Mouse (Mus musculus) adrenal gland, adult (tissue): Measurements from ENCODE around the gene Ltbr.

Source experiments
- DNase-seq, 2 experiments: peaks; one replicate each; pipeline ENCODE4 v3.0.0; 2022 to 2023; ENCODE audit warnings: low spot score in 1 of 2; ENCODE audit not compliant: inconsistent age in 2 of 2

Gene Ltbr

DNA sequence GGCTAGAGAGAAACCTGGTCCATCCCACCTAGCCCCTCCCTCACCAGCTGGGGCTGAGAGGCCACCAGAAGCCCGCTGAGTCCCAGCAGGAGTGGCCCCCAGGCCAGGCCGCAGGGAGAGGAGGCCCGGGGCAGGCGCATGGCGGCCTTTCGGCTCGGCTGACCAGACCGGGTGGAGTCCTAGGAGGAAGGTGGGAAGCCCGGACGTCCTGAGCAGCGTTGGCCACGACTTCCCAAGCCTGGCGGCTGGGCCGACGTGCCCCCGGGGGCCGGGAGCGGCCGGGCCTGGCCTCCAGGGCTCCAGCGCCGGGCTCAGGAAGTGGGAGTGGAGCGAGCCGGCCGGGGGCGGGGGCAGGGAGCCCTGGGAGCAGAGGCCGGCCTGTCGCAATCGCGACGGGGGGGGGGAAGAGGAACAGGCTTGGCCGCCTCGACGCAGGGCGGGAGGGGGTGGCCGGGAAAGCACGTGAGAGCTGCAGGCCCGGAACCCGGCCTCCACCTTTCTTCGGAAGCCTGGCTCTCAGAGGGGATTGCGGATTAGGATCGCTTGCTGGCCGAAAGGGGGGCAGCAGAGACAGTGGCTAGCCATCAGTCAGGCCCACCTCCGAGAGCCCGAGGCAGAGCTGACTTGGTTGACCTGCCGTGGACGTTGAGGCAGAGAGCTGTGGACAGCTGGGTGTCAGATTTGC lies at the start of gene Ltbr:
Gene Ltbr, minus strand, starts transcription at position 340 of the 685 bp plus-strand sequence.
- peak; percentile 92 to 97 for DNase-seq

- peak in 1 of 2 experiments; percentile 53 for DNase-seq
Measured at GRCm38 (mm10) chr6:125363021-125363420, 49.3 kb upstream of the Ltbr start.

- DNase-seq: peak; percentile 69 to 85
Measured at GRCm38 (mm10) chr6:125361467-125362291, 48.0 kb upstream of the Ltbr start.

DNA sequence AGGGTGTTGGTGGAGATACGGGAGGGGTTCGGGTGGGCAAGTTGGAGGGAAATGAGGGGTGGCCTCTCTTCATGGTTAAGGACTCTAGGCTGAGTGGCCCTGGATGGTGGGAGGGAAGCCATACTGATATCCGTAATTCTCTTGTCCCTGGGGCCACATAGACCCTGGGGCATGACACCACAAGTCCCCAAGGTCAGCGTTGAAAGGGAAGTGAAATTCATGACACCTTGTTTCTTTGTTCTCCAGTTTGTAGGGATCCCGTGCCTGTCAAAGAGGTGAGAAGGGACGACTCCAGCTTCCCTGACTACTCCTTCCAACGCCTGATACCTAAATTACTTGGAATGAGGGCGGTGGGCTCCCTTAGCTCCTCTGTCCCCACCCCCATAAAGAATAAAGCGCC lies 47.2 kb upstream of the Ltbr start:
- DNase-seq: peak in 1 of 2 experiments; percentile 9

DNA sequence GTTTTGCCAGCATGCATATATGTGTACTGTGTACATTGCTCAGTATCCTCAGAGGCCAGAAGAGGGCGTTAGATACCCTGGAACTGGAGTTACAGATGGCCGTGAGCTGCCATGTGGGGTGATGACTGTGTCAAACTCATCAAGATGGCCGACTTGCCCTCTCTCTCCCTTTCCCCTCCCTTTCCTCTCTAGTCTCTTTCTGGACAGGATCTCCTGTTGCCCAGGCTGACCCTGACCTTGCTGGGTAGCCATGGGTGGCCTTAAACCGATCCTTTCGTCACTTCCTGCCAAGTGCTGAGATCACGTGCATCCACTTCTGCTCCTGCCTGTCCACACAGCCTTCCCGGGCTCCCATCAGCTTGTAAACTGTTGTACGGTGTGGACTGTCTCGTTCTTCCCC lies 46.3 kb upstream of the Ltbr start:
- peak; percentile 75 to 90 for DNase-seq

DNA sequence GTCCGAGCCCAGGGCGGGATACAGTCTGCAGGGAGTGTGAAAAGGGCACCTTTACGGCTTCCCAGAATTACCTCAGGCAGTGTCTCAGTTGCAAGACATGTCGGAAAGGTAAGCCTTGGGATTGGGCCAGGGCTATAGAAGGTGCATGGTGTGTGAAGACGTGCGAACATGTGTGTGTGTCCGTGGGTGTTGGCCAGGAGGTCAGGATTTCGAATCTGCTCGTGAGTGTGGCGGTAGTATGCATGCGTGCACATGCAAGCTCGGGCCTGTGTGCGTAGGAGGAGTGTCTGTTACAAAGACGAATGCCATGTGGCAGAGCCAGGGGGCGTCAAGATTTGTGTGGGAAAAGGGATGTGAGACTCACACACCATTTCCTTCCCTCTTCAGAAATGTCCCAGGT lies 43.6 kb upstream of the Ltbr start:
- DNase-seq: peak in 1 of 2 experiments; percentile 44

DNA sequence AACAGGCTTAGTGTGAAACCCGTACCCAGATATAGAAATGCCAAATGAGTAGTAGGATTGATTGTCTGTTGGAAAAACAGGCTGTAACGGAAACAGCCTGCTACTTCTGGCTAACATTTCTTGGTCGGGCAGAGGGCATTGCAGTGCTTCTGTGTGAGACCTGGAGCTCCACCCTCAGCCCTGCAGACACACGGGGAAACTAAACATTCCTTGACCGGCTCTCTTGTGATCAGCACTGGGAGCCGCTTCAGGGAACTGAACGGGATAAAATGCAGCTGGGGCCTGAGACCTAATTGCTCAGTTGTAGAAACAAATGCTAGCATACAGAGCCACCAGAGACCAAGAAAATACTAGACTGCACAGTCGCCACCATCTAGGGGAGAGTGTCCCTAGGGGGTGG lies 42.6 kb upstream of the Ltbr start:
- peak in 1 of 2 experiments; percentile 64 for DNase-seq

DNA sequence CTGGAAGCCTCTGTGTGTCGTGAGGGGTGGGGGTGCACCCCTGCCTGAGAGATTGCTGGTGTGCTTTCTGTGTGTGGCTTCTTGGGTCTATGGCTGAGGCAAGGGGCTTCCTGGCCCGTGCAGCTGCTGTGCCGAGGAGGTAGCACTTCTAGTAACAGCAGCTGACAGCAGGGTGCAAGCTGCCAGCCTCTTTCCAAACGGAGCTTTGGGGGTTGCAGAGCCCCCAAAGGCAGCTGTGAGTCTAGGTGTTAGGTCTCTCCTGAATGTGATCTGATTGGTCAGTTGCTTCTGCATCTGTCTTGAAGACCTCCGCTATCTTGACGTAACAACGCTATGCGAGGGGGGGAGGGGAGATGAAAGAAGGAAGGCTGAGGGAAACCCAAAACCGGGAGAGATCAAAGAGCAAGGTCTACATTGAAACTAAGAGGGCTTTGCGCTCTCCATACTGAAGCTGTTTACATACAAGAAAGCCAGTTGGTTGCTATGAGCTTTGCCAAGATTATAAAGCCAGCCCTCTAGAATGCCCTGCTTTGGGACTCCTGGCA lies 41.6 kb upstream of the Ltbr start:
- peak in 1 of 2 experiments; percentile 80 for DNase-seq

GRCm38 (mm10) chr6:125354352-125355151 lies 40.9 kb upstream of the Ltbr start:
- DNase-seq: peak; percentile 88 to 96

- DNase-seq: peak in 1 of 2 experiments; percentile 71
Measured at GRCm38 (mm10) chr6:125353655-125354054, 40.0 kb upstream of the Ltbr start.

GRCm38 (mm10) chr6:125353221-125353620 lies 39.5 kb upstream of the Ltbr start:
- no peak for DNase-seq

GRCm38 (mm10) chr6:125352811-125353210 lies 39.1 kb upstream of the Ltbr start:
- peak; percentile 37 to 76 for DNase-seq

DNA sequence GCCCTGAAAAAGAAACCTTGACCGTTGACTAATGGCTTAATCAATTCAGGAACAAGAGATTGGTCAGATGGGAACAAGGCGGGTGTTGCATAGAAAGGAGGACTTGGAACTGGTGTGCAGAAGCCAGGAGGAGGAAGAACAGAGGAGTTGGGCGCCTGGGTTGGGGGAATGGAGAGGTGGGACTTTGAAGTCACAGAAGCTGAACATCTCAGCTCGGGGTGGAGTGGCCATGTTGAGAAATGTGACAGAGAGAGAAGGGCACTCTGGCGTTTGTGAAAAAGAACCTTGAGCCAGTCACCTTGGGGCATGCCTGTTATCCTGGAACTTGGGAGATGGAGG lies 38.3 kb upstream of the Ltbr start:
- peak in 1 of 2 experiments; percentile 96 for DNase-seq

DNA sequence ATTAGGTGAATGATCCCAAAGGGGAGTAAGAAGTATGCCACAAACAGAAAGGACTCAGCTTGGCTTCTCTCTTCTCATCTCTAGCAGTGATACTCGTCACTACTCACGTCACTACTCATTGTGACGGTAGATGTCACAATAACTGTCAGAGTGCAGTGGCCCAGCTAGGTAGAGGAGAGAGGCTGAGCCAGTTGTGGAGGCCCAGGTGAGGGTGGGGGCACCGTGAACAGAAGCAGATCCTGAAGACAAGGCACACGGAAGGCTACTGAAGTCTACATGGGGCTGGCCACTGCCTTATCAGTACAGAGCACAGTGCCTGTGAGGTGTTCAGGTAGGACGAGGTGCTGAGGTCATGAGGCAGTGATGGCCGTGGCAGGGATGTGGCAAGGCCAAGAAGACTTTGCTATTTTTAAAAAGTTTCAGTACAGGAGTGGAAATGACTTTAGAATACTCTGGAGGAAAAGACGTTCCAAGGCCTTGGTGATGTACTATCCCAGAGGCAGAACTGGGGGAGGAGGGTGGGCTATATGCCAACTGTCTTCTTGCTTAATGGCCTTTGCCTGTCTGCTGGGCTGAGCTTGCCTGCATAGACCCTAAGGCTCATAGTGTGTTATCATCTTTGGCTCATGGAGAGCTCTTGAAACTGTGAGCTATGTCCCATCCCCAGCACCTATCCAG lies 37.8 kb upstream of the Ltbr start:
- peak; percentile 84 to 86 for DNase-seq

DNA sequence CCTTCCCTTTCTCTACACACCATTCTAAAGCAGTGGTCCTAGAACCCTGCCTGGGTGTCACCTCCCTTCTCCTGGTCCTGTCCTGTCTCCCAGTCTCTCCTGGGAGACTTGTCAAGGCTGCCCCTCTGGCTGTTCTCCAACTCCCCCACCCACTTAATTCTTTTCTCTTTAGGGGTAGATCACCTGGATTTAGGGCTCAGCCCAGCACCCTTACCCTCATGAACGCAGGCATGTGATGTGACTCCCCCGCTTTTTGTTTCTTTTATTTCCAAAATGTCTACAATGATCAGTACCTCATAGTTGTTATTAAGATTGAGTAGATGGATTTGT lies 37.3 kb upstream of the Ltbr start:
- DNase-seq: peak; percentile 41 to 81

DNA sequence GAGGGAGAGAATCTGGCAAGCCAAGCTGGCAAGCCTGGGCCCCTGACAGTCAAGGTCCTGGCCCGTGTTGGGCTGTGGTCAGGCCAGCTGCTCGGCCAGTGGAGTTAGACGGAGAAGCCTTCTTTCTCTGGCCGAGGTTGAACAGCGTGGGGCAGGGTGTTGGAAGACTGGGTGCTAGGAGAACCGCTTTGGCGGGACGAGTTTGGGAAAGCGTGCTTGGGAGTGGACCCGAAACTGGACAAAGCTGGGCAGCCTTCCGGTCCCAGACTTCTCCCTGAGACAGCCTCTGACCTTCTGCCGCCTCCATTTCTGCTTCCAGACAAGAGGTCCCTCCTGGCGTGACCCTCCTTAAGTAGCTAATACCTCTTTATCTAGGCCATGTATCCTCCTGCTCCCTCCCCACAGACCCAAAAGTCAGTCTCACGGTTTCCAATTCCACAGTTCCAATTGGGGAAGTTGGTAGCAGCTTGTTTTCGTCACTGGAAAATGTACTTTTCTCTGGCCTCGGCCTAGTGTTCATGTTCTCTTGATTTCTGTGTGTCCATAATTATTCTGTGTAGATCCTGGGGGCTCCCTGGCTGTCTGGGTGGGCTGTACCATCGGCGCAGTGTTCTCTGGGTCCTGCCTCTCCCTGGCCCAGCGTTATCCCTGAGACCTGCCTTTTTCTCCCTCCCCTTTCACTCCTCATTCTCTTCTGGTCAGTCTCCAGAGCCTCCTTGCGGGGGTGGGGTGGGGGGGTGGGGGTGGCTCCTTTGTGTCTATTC lies 36.7 kb upstream of the Ltbr start:
- DNase-seq: peak; percentile 32 to 88

DNA sequence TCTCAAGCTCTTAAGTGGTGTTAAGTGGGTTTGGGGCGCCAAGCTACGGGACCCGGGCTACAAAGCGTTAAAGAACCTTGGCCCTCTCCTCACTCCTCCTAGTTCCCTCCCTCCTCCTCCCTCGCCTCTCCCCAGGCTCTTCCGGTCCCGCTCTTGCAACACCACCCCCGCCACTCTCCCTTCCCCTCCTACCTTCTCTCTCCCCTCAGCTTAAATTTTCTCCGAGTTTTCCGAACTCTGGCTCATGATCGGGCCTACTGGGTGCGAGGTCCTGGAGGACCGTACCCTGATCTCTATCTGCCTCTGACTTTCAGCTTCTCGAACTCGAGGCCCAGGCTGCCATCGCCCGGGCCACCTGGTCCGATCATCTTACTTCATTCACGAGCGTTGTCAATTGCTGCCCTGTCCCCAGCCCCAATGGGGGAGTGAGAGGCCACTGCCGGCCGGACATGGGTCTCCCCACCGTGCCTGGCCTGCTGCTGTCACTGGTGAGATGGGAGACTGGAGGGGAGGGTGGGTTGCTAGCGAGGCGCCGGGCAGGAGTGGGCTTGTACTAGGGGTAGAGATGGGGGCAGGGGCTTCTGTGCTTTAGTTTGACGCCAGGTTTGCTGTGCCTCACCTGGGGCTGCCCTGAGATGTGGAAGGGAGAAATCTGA lies 36.0 kb upstream of the Ltbr start:
- peak; percentile 87 to 94 for DNase-seq

GRCm38 (mm10) chr6:125348721-125349574 lies 35.3 kb upstream of the Ltbr start, which contains the start of gene Tnfrsf1a:
Gene Tnfrsf1a (plus strand): TSS chr6:125349362.
- DNase-seq: no peak
